Mouse (Mus musculus): ENCODE measurements around the gene Grik3. TPM values are rescaled to one million over a fixed set of nuclear protein-coding genes. Genes with fewer than 3 reads are reported as not detected.

Grik3 gene
- total and polyA plus RNA-seq, 2 experiments from 2014 or later = 0.07 to 0.11 TPM

GRCm38 (mm10) chr4:125745902-125746301 is 255.4 kb downstream of the Grik3 start:
- no peaks in the 10 kb centered on the region for H3K36me3 ChIP-seq (replicated peaks; ENCODE audit: control insufficient read depth, insufficient read depth, low read length)
- no peak overlapping the region for H3K27ac ChIP-seq (ENCODE audit: low read depth)
- no peaks in the 10 kb centered on the region for H3K4me1 ChIP-seq (ENCODE audit: control insufficient read depth, insufficient read depth)
- no peak for DNase-seq (ENCODE audit: low spot score)
- no peaks in the 10 kb centered on the region for H3K27me3 ChIP-seq (ENCODE audit: control insufficient read depth, insufficient read depth, low read length)
- H3K9ac ChIP-seq (replicated peaks; ENCODE audit: low read depth, low read length) = no peak overlapping the region
- no peak for ATAC-seq (ENCODE audit: insufficient read depth, low read depth)
- no peaks in the 10 kb centered on the region for H3K9me3 ChIP-seq (replicated peaks; ENCODE audit: control insufficient read depth, low read length)
- no peak overlapping the region for H3K4me2 ChIP-seq (ENCODE audit: low read depth, low read length)
- 46% methylated on average over 3 of the region's 3 CpGs for WGBS
- no peak overlapping the region for H3K4me3 ChIP-seq (ENCODE audit: low read depth, low read length)
- TF ChIP-seq EP300 (IDR thresholded peaks at IDR 0.05; ENCODE audit: low read depth) (no peak), CTCF (IDR thresholded peaks at IDR 0.05; ENCODE audit: low read depth) (no peak)

- no peaks in the 10 kb centered on the region for H3K4me1 ChIP-seq (ENCODE audit: control insufficient read depth, insufficient read depth)
- 67% methylated on average over 5 of the region's 5 CpGs for WGBS
- no peak for DNase-seq (ENCODE audit: low spot score)
- H3K36me3 ChIP-seq (replicated peaks; ENCODE audit: control insufficient read depth, insufficient read depth, low read length) = no peaks in the 10 kb centered on the region
- no peak overlapping the region for H3K4me2 ChIP-seq (ENCODE audit: low read depth, low read length)
- H3K27me3 ChIP-seq (ENCODE audit: control insufficient read depth, insufficient read depth, low read length) = no peaks in the 10 kb centered on the region
- TF ChIP-seq CTCF (IDR thresholded peaks at IDR 0.05; ENCODE audit: low read depth) (no peak), EP300 (IDR thresholded peaks at IDR 0.05; ENCODE audit: low read depth) (no peak)
- no peaks in the 10 kb centered on the region for H3K9me3 ChIP-seq (replicated peaks; ENCODE audit: control insufficient read depth, low read length)
- H3K9ac ChIP-seq (replicated peaks; ENCODE audit: low read depth, low read length) = no peak overlapping the region
- no peak overlapping the region for H3K4me3 ChIP-seq (ENCODE audit: low read depth, low read length)
- no peak overlapping the region for H3K27ac ChIP-seq (ENCODE audit: low read depth)
- ATAC-seq (ENCODE audit: insufficient read depth, low read depth) = no peak
Observed at GRCm38 (mm10) chr4:125756393-125756792, 265.9 kb downstream of the Grik3 start.

DNA sequence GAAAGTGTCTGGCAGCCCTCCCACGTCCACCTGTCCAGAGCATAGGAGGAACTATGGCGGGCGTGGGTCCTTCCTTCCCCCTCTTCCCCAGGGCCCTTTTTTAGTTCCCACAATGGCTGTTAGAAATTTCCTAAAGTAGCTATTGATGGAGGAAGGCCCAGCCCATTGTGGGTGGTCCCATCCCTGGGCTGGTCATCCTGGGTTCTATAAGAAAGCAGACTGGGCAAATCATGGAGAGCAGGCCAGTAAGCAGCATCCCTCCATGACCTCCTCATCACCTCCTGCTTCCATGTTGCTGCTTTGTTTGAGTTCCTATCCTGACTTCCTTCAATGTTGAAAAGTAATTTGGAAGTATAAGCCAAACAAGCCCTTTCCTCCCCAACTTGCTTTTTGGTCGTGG is 269.8 kb downstream of the Grik3 start:
- DNase-seq (ENCODE audit: low spot score) = no peak
- Histone ChIP-seq H3K9ac (replicated peaks; ENCODE audit: low read depth, low read length) (no peak overlapping the region), H3K27me3 (ENCODE audit: control insufficient read depth, insufficient read depth, low read length) (no peaks in the 10 kb centered on the region), H3K27ac (ENCODE audit: low read depth) (no peak overlapping the region), H3K4me1 (ENCODE audit: control insufficient read depth, insufficient read depth) (no peaks in the 10 kb centered on the region), H3K9me3 (replicated peaks; ENCODE audit: control insufficient read depth, low read length) (no peaks in the 10 kb centered on the region), H3K4me3 (ENCODE audit: low read depth, low read length) (no peak overlapping the region), H3K36me3 (replicated peaks; ENCODE audit: control insufficient read depth, insufficient read depth, low read length) (no peaks in the 10 kb centered on the region), H3K4me2 (ENCODE audit: low read depth, low read length) (no peak overlapping the region)
- no peak for ATAC-seq (ENCODE audit: insufficient read depth, low read depth)
- TF ChIP-seq EP300 (IDR thresholded peaks at IDR 0.05; ENCODE audit: low read depth) (no peak), CTCF (IDR thresholded peaks at IDR 0.05; ENCODE audit: low read depth) (no peak)
- WGBS = 80% methylated on average over 4 of the region's 4 CpGs

DNA sequence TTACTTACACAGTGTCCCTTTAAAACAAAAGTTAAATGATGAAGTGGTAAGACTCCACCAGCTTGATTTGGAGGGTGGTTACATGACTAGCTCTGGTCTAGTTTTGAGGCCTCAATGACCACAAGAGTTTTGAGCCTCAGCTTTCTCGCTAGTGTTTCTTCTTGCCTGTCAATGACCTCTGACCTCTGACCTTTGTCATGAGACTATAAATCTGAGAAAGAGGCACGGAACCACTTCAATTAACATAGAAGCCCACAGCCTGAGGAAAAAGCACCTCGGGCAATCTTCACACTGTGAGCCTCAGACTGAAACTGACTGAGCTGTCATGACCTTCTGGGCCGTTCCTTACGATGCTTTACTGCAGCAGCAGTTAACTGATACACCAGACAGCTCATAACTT is 272.6 kb downstream of the Grik3 start:
- no peak overlapping the region for H3K4me2 ChIP-seq (ENCODE audit: low read depth, low read length)
- no peak overlapping the region for H3K4me3 ChIP-seq (ENCODE audit: low read depth, low read length)
- ATAC-seq (ENCODE audit: insufficient read depth, low read depth) = no peak
- H3K9ac ChIP-seq (replicated peaks; ENCODE audit: low read depth, low read length) = no peak overlapping the region
- H3K4me1 ChIP-seq (ENCODE audit: control insufficient read depth, insufficient read depth) = no peaks in the 10 kb centered on the region
- H3K36me3 ChIP-seq (replicated peaks; ENCODE audit: control insufficient read depth, insufficient read depth, low read length) = no peaks in the 10 kb centered on the region
- no peaks in the 10 kb centered on the region for H3K9me3 ChIP-seq (replicated peaks; ENCODE audit: control insufficient read depth, low read length)
- TF ChIP-seq EP300 (IDR thresholded peaks at IDR 0.05; ENCODE audit: low read depth) = no peak
- TF ChIP-seq CTCF (IDR thresholded peaks at IDR 0.05; ENCODE audit: low read depth) = no peak
- H3K27me3 ChIP-seq (ENCODE audit: control insufficient read depth, insufficient read depth, low read length) = no peaks in the 10 kb centered on the region
- no peak overlapping the region for H3K27ac ChIP-seq (ENCODE audit: low read depth)
- 67% methylated on average over 5 of the region's 5 CpGs for WGBS
- DNase-seq (ENCODE audit: low spot score) = no peak

Small RNAs within 50 kb of the gene (microRNA-seq; reads per million reads assigned to microRNA genes)
- gene Mir692-2 = not detected
